Mouse (Mus musculus): ENCODE measurements at regions not wholly inside any gene's neighbourhood (a gene's known extent, or its start where the extent isn't known, plus 50 kb on each side); places are given as distances from the start of the nearest gene placed in this dataset.

DNA sequence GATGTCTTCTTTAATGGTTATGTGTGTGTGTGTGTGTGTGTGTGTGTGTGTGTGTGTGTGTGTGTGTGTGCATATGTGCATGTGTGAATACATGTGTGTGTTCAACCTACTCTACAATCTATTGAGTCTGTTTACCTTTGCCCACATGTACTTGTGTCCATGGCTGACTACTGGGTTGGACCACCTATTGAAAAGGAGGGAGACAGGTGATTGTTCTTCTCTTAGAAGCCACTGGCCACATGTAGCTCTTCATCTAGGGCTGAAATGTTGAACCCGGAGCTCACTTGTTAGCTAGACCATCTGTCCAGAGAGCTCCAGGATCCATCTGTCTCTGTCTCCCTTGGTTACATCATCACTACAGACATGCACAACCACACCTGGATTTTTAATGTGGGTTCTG is 141.8 kb upstream of the Jade1 start:
- TF ChIP-seq EP300 (IDR thresholded peaks at IDR 0.05; ENCODE audit: insufficient read depth, low read depth, low read length) (no peak), CTCF (IDR thresholded peaks at IDR 0.05) (no peak)

All from heart, adult 2 months (tissue).